1 mouse cellular context compared by ENCODE assay signal in the genomic region with DNA sequence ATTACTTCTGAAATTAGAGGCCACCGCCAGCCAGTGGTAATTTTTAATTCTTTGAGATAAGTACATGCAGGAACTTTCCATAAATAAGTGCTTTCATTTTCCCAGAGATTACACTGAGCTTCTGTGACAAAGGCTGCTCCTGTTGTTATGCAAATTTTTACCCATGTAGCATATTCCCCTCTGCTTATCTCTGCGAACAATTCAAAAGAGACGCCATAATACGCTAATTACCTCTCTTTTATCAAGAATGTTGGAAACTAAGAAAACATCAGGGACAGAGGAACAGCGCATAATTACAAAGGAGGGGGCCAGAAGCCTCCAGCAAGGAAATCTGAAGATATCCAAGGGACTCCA.
TF ChIP-seq lines count a peak whose summit lies in the region.

No protein-coding gene starts in this region.

TF ChIP-seq in MEL, 35 proteins besides CTCF, POLR2A, EP300 and RAD21 (continued from another document):
- no peak for TF ChIP-seq MYC (IDR thresholded peaks at IDR 0.05; ENCODE audit: low read depth, low read length)
